Mouse (Mus musculus) hindbrain, embryonic 14.5 days (tissue): ENCODE data around the gene Psat1. TPM values are rescaled to one million over a fixed set of nuclear protein-coding genes. Genes with fewer than 3 reads are reported as not detected.

ENCODE experiments used
- ATAC-seq: fragments of 200-750 bp; cut with Nextera tagmentation; 2 replicates; pipeline ENCODE4 v1.8.0; 2017; ENCODE audit warnings: moderate number of reproducible peaks, mild to moderate bottlenecking, moderate TSS enrichment, moderate library complexity; ENCODE audit not compliant: low FRiP score
- DNase-seq: peaks from one replicate; pipeline ENCODE4 v3.0.0-alpha.2; 2015; ENCODE audit warnings: low spot score
- H3K27ac ChIP-seq: fragments of 300-500 bp; sonication (generic); 2 replicates; pipeline ENCODE4 v1.5.1; 2014; ENCODE audit warnings: mild to moderate bottlenecking, moderate library complexity
- H3K27me3 ChIP-seq: fragments of 300-500 bp; sonication (generic); 2 replicates; pipeline ENCODE4 v1.6.1; 2014; ENCODE audit warnings: mild to moderate bottlenecking, low read length, mixed read lengths; ENCODE audit not compliant: control insufficient read depth, insufficient read depth
- H3K36me3 ChIP-seq: fragments of 300-500 bp; sonication (generic); replicated peaks from 2 replicates; pipeline ENCODE4 v1.6.1; 2014; ENCODE audit not compliant: control insufficient read depth, insufficient read depth
- H3K4me1 ChIP-seq: fragments of 300-500 bp; sonication (generic); replicated peaks from 2 replicates; pipeline ENCODE4 v1.6.1; 2014; ENCODE audit warnings: antibody characterized with exemption, low read length, mixed read lengths; ENCODE audit not compliant: control insufficient read depth, insufficient read depth
- H3K4me2 ChIP-seq: fragments of 300-500 bp; sonication (generic); replicated peaks from 2 replicates; pipeline ENCODE4 v1.6.1; 2014; ENCODE audit warnings: mild to moderate bottlenecking, moderate library complexity
- H3K4me3 ChIP-seq: fragments of 300-500 bp; sonication (generic); replicated peaks from 2 replicates; pipeline ENCODE4 v1.5.1; 2014; ENCODE audit warnings: mild to moderate bottlenecking, low read length
- H3K9ac ChIP-seq: fragments of 300-500 bp; sonication (generic); 2 replicates; pipeline ENCODE4 v1.6.1; 2014
- H3K9me3 ChIP-seq: fragments of 300-500 bp; sonication (generic); 2 replicates; pipeline ENCODE4 v1.6.1; 2016; ENCODE audit warnings: low read length; ENCODE audit not compliant: control insufficient read depth
- WGBS: fragments of 180-500 bp; shearing (Covaris S2); extraction: QIAGEN DNeasy Blood & Tissue Kit; methylation state at CpG from one replicate; pipeline ENCODE4 v1.1.7; 2014; 5-methylcytosine and 5-hydroxymethylcytosine counted together
- polyA plus RNA-seq: library from polyadenylated mRNA; unstranded; fragments of >200 nt; fragmentation: Nextera tagmentation; extraction: Ambion mirVana; gene quantifications from 2 replicates; pipeline ENCODE4 v1.2.1, GENCODE M21; 2014

Psat1 gene
- polyA plus RNA-seq, result 87.7 and 97.9 TPM in 2 replicates

DNA sequence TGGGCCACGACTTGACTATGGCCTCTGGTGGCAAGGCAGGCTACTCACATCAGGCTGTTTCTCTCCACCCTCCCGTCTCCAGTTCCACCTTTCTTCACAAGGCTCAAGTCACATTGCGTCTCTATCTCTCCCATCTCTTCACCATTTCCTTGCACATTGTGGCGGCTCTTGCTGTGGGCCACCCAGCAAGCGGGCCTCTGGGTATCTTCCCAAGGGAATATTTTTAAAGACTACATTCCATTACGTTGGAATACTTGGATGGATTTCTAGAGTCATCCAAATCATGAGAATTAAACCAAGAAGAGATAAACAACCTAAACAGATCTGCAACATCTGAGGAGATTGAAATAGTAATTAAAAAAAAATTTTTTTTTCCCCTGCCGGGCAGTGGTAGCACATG lies at the start of gene Psat1:
Psat1 (minus strand) TSS at position 101 of the 400 bp plus-strand sequence.
- WGBS, result 88% methylated on average over 7 of the region's 7 CpGs
- no peak within 1 kb of the TSS for H3K9ac ChIP-seq
- no peaks in the 10 kb centered on the region for H3K27me3 ChIP-seq
- no peak within 1 kb of the TSS for H3K4me2 ChIP-seq
- ATAC-seq (no peak), DNase-seq (no peak)
- H3K36me3 ChIP-seq, result no peaks in the 10 kb centered on the region
- H3K27ac ChIP-seq, result no peak within 1 kb of the TSS
- H3K4me1 ChIP-seq, result no peaks in the 10 kb centered on the region
- H3K4me3 ChIP-seq, result no peak within 1 kb of the TSS
- H3K9me3 ChIP-seq, result no peaks in the 10 kb centered on the region

DNA sequence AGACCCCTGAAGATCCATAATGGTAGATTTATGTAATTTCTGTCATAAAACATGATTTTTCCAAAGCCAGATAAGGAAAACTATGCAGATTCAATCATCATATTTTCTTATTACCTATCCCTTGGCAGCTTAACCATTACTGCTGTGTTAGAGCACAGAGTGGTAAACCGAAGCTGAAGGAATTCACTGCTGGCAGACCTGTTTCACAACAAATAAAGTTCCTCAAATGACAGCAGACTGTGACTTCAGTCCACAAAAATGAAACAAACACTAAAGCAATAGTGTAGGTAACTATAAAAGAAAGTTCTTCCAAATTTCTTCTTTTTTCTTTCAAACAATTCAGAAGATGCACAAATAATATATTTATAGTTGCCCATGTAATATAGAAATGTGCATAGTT lies 43.0 kb upstream of the Psat1 start:
- H3K27ac ChIP-seq, result no peak overlapping the region
- no peak overlapping the region for H3K9ac ChIP-seq
- H3K4me1 ChIP-seq, result peaks cover 8% of the 10 kb centered on the region
- 86% methylated on average over 1 of the region's 1 CpGs for WGBS
- no peak overlapping the region for H3K4me3 ChIP-seq
- no peaks in the 10 kb centered on the region for H3K27me3 ChIP-seq
- no peaks in the 10 kb centered on the region; the same call in 1 of the 2 replicates for H3K36me3 ChIP-seq
- DNase-seq, result no peak
- H3K9me3 ChIP-seq, result no peaks in the 10 kb centered on the region
- no peak overlapping the region for H3K4me2 ChIP-seq
- no peak for ATAC-seq

DNA sequence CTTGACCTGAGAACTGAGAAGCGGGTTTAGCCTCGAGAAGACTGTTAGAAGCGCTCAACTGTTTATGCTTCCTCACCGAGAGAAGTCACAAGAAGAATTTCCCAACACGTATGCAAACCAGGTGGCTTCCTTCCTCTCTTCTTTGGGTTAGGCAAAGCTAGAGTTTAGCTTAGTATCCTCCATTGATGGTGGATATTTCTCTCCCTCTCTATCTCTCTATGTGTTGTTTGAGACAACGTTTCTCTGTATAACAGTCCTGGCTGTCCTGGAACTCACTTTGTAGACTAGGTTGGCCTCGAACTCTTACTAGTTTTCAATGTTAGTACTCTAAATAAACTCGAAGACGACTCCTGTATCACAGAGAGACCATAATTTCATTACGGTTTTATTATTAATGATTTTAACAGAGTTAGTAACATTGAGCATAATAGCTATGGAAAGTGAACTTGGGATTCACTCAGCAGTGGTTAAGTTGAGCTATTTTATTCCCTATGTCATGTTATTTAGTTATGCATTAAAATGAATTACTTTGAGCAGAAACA lies 38.1 kb upstream of the Psat1 start:
- Histone ChIP-seq H3K9me3 (no peaks in the 10 kb centered on the region), H3K27me3 (no peaks in the 10 kb centered on the region), H3K27ac (peak overlapping the region; percentile 96), H3K9ac (peak overlapping the region; percentile 95), H3K36me3 (peaks cover 4% of the 10 kb centered on the region), H3K4me1 (peaks cover 34% of the 10 kb centered on the region), H3K4me3 (peak overlapping the region; percentile 94), H3K4me2 (peak overlapping the region; percentile 58)
- no peak for DNase-seq
- 31% methylated on average over 10 of the region's 10 CpGs for WGBS
- ATAC-seq, result no peak

DNA sequence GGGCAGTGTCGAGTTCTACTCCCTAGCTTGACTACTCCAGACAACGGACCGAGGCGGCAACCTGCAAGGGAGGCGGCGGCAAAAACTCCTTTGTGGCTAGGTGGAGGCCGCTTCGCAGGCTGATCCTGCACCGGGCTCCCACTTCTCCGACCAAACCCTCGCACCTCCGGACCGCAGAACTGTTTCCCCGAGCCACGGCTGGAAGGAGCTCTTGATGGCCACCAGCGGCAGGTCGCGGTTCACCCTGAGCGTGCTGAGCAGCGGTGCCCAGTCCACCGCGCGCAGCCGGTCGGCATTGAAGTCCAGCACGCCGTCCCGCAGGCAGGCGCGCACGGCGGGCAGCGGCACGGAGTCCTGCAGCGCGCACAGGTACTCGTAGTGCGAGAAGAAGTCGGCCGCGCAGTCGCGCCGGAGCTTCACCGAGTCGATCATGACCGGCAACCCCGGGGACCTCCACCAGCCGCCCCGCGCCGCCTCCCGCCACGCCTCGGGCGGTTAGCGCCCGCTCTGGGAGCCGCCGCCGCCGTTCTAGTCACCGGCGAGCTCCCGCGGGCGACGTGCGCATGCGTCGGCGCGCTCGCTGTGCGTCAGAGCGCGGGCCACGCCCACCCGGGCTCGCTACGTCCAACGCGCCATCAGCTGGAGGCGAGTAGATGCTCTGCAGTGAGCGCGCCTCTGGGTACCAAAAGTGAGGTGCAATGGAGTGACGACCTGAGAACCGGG lies 37.5 kb upstream of the Psat1 start, which contains the start of gene Cep78:
Cep78 (minus strand) TSS at position 541 of the 723 bp plus-strand sequence.
- Histone ChIP-seq H3K4me3 (peak within 1 kb of the TSS; percentile 94), H3K4me2 (peak within 1 kb of the TSS; percentile 58), H3K9me3 (no peaks in the 10 kb centered on the region), H3K27ac (peak within 1 kb of the TSS; percentile 96), H3K36me3 (peaks cover 9% of the 10 kb centered on the region), H3K4me1 (peaks cover 34% of the 10 kb centered on the region), H3K9ac (peak within 1 kb of the TSS; percentile 95), H3K27me3 (no peaks in the 10 kb centered on the region)
- ATAC-seq (peak; percentile 91), DNase-seq (peak; percentile 97)
- under 1% methylated on average over 88 of the region's 88 CpGs for WGBS

DNA sequence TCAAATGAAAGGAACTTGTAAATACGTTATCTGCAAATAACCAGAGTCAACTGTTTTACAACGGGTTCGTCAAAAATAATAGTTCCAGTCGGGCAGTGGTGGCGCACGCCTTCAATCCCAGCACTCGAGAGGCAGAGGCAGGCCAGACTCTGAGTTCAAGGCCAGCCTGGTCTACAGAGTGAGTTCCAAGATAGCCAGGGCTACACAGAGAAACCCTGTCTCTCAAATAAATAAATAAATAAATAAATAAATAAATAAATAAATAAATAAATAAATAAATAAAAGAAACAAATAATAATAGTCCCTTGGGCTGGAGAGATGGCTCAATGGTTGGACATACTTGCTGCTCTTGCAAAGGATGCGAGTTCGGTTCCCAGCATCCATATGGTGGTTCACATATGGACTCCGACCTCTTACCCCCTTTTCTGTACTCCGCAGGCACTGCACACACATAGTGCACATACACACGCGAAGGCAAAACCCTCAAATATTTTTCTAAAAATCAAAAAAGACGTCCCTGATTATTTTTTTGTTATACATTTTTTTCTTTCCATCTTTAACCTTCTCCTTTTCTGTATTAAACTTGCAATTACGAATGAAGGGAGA lies 36.7 kb upstream of the Psat1 start:
- Histone ChIP-seq H3K27ac (peak overlapping the region; percentile 96), H3K27me3 (no peaks in the 10 kb centered on the region), H3K9me3 (no peaks in the 10 kb centered on the region), H3K9ac (peak overlapping the region; percentile 95), H3K4me2 (peak overlapping the region; percentile 58), H3K36me3 (peaks cover 11% of the 10 kb centered on the region), H3K4me1 (peaks cover 34% of the 10 kb centered on the region), H3K4me3 (peak overlapping the region; percentile 94)
- 45% methylated on average over 15 of the region's 15 CpGs for whole genome bisulfite sequencing
- DNase-seq (peak; percentile 38), ATAC-seq (no peak)

DNA sequence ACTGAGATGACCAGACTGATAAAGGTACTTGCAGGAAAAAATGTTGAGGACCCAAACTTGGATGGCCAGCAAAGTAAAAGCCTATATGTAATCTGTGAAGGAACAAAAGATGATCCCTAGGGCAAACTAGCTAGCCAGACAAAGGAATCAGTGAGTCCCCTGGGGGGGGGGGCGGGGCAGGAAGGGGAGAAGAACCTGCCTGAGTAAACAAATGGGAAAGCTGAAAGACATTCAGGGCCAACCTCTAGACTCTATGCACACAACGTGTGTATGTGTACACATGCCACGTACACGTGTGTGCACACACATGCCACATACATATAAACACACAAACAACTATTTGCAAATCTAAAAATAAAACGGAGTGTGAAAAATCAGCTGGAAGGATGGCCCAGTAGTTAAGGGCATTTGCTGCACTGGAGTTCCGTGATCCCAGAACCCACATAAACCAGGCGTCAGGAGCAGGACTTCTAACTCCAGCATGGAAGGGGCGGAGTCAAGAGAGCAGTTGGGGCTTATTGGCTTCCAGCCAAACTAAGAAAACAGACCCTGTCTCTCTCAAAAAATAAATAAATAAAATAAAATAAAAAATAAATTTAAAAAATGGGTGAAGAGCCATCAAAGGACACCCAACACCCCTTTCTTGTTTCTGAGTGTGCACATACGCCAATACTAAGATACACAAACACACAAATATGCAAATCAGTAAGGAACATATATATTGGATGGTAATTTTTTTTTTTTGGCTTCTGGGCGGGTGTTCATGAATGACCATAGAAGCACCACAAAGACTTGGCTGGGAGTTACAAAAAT lies 36.0 kb upstream of the Psat1 start:
- H3K36me3 ChIP-seq, result peaks cover 17% of the 10 kb centered on the region
- WGBS, result 33% methylated on average over 9 of the region's 10 CpGs
- H3K9ac ChIP-seq, result no peak overlapping the region
- ATAC-seq (no peak), DNase-seq (no peak)
- no peak overlapping the region for H3K27ac ChIP-seq
- no peaks in the 10 kb centered on the region for H3K9me3 ChIP-seq
- peak overlapping the region; percentile 94; the same call in 1 of the 2 replicates for H3K4me3 ChIP-seq
- H3K4me2 ChIP-seq, result peak overlapping the region; percentile 58
- peaks cover 34% of the 10 kb centered on the region for H3K4me1 ChIP-seq
- no peaks in the 10 kb centered on the region for H3K27me3 ChIP-seq

DNA sequence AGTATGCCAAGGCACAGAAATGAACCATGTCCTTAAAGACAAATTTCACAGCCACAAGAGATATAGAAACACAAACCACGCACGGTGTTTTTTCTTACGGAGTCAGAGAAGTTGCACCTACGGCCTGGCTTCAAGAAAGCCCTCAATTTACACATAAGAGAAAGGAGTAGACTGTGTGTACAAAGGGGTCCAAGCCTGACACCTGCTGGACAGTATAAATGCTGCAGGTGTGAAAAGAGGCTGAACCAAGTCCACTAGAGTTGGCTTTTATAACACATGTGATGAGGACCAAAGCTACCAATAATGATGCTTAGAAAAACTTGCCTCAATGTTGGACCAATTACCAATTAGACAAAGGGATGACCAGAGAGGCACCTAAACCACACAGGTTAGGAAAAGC lies 34.7 kb upstream of the Psat1 start:
- peak; percentile 79 for DNase-seq
- Histone ChIP-seq H3K4me2 (peak overlapping the region; percentile 17; the same call in 1 of the 2 replicates), H3K27me3 (no peaks in the 10 kb centered on the region), H3K4me3 (no peak overlapping the region), H3K27ac (no peak overlapping the region), H3K9ac (no peak overlapping the region), H3K36me3 (peaks cover 28% of the 10 kb centered on the region), H3K4me1 (peaks cover 34% of the 10 kb centered on the region), H3K9me3 (no peaks in the 10 kb centered on the region)
- 0 out of 2 replicates have a peak, but pooled peaks have one; percentile 33 for ATAC-seq
- 53% methylated on average over 4 of the region's 4 CpGs for WGBS

DNA sequence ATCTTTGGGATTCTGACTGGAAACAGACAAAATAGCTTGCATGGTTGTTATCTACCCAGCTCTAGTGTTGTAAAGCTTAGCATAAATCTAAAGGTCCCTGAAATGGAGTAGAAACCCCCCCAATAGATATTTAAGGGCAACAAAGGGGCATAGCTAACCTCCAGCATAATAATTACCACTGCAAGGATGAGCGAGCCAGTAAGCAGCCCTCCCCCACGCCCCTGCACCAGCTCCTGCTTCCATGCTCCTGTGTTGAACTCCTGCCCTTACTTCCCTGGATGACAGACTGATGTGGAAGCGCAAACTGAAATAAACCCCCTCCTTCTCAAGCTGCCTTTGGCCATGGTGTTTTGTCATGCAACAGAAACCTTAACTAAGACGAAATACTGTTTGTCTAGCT lies 26.2 kb upstream of the Psat1 start:
- Histone ChIP-seq H3K4me2 (no peak overlapping the region), H3K9me3 (no peaks in the 10 kb centered on the region), H3K27me3 (no peaks in the 10 kb centered on the region), H3K4me1 (no peaks in the 10 kb centered on the region), H3K4me3 (no peak overlapping the region), H3K27ac (no peak overlapping the region), H3K36me3 (peaks cover 93% of the 10 kb centered on the region), H3K9ac (no peak overlapping the region)
- ATAC-seq (no peak), DNase-seq (no peak)
- WGBS, result 70% methylated on average over 4 of the region's 4 CpGs

DNA sequence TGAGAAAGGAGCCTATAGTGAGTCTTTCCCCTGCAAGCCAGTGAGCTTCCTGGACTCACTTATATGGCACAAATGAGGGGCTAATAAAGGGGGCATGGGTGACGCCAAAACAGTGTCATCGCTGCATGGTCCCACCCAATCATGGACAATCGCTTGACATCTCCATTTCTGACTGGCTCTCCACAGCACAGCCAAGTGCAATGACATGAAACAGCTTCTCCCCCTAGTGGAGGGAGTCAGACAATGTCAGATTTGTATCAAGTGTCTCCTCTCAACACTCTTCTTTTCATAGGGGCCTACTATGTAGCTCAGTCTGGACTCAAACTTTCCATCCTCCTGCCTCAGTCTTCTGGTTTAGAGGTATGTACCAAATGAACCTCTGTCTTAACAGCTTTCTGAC lies 17.9 kb upstream of the Psat1 start:
- DNase-seq, result peak; percentile 68
- no peak overlapping the region for H3K27ac ChIP-seq
- no peaks in the 10 kb centered on the region for H3K27me3 ChIP-seq
- 55% methylated on average over 3 of the region's 3 CpGs for WGBS
- ATAC-seq, result peak; percentile 83
- H3K9me3 ChIP-seq, result no peaks in the 10 kb centered on the region
- H3K9ac ChIP-seq, result no peak overlapping the region
- H3K4me3 ChIP-seq, result no peak overlapping the region
- peaks cover 82% of the 10 kb centered on the region for H3K36me3 ChIP-seq
- H3K4me2 ChIP-seq, result no peak overlapping the region
- no peaks in the 10 kb centered on the region for H3K4me1 ChIP-seq
